Mouse (Mus musculus) olfactory bulb, adult 2 months (tissue): ENCODE measurements around the gene Podn. TPM values are rescaled to one million over a fixed set of nuclear protein-coding genes. Genes with fewer than 3 reads are reported as not detected.

Source experiments
- H3K27ac ChIP-seq: fragments of 200-500 bp; 2 replicates; pipeline ENCODE4 v1.5.1; 2012; ENCODE audit warnings: low read depth, low read length; ENCODE audit not compliant: insufficient read depth
- H3K4me1 ChIP-seq: fragments of 200-500 bp; 2 replicates; pipeline ENCODE4 v1.6.1; 2012; ENCODE audit warnings: low read length; ENCODE audit not compliant: control insufficient read depth, insufficient read depth
- H3K4me3 ChIP-seq: fragments of 200-500 bp; 2 replicates; pipeline ENCODE4 v1.5.1; 2012; ENCODE audit warnings: mild to moderate bottlenecking, low read depth, low read length, moderate library complexity; ENCODE audit not compliant: insufficient read depth
- CTCF ChIP-seq: fragments of 200-500 bp; IDR thresholded peaks from 2 replicates; pipeline ENCODE4 v1.5.1; 2012; ENCODE audit warnings: low read depth, mild to moderate bottlenecking, low read length, moderate library complexity; ENCODE audit not compliant: insufficient read depth
- POLR2A ChIP-seq: fragments of 200-500 bp; IDR thresholded peaks from 2 replicates; pipeline ENCODE4 v1.6.1; 2012; ENCODE audit warnings: mild to moderate bottlenecking, low read depth, low read length, moderate library complexity; ENCODE audit not compliant: insufficient read depth
- WGBS: fragments of 180-500 bp; shearing (Covaris S2); methylation state at CpG from one replicate; pipeline ENCODE4 v1.1.7; 2018; 5-methylcytosine and 5-hydroxymethylcytosine counted together
- polyA plus RNA-seq: library from polyadenylated mRNA; stranded (reverse); fragments of >200 nt; gene quantifications from 2 replicates; pipeline ENCODE4 v1.2.4, GENCODE M21; 2012; ENCODE audit warnings: low replicate concordance; ENCODE audit not compliant: missing spikeins, insufficient read depth, insufficient read length

The Podn gene
- polyA plus RNA-seq, 1 experiment: not detected

- Histone ChIP-seq H3K27ac (peak overlapping the region; percentile 67; the same call in 1 of the 2 replicates), H3K4me1 (no peaks in the 10 kb centered on the region), H3K4me3 (peak overlapping the region; percentile 66)
- TF ChIP-seq POLR2A (peak; percentile 74), CTCF (0 out of 2 replicates have a peak, but pooled peaks have one; percentile 13)
- WGBS: 12% methylated on average over 45 of the region's 45 CpGs
Measured at GRCm38 (mm10) chr4:108117924-108118876, 22.0 kb upstream of the Podn start.

GRCm38 (mm10) chr4:108117488-108117887 lies 21.2 kb upstream of the Podn start:
- no peak overlapping the region for H3K4me3 ChIP-seq
- no peaks in the 10 kb centered on the region for H3K4me1 ChIP-seq
- WGBS: 93% methylated on average over 8 of the region's 8 CpGs
- no peak overlapping the region for H3K27ac ChIP-seq
- no peak for TF ChIP-seq POLR2A
- no peak for TF ChIP-seq CTCF

- WGBS: 92% methylated on average over 2 of the region's 2 CpGs
- Histone ChIP-seq H3K4me1 (no peaks in the 10 kb centered on the region), H3K27ac (no peak overlapping the region), H3K4me3 (no peak overlapping the region)
- no peak for TF ChIP-seq POLR2A
- no peak for TF ChIP-seq CTCF
Measured at GRCm38 (mm10) chr4:108116466-108116865, 20.2 kb upstream of the Podn start.

- TF ChIP-seq CTCF (no peak), POLR2A (no peak)
- no peak overlapping the region for H3K27ac ChIP-seq
- 36% methylated on average over 2 of the region's 2 CpGs for WGBS
- no peak overlapping the region for H3K4me3 ChIP-seq
- H3K4me1 ChIP-seq: peaks cover 4% of the 10 kb centered on the region; the same call in 1 of the 2 replicates
Measured at GRCm38 (mm10) chr4:108110706-108111105, 14.5 kb upstream of the Podn start.

GRCm38 (mm10) chr4:108109728-108110127 lies 13.5 kb upstream of the Podn start:
- Histone ChIP-seq H3K4me1 (peaks cover 4% of the 10 kb centered on the region; the same call in 1 of the 2 replicates), H3K4me3 (no peak overlapping the region), H3K27ac (no peak overlapping the region)
- TF ChIP-seq POLR2A (no peak), CTCF (no peak)
- WGBS: 96% methylated on average over 7 of the region's 7 CpGs

- Histone ChIP-seq H3K4me1 (no peaks in the 10 kb centered on the region), H3K27ac (no peak overlapping the region), H3K4me3 (no peak overlapping the region)
- WGBS: 78% methylated on average over 6 of the region's 6 CpGs
- TF ChIP-seq POLR2A: no peak
- no peak for TF ChIP-seq CTCF
Measured at GRCm38 (mm10) chr4:108092741-108093397, 3.4 kb downstream of the Podn start.

GRCm38 (mm10) chr4:108083993-108084392 lies 12.3 kb downstream of the Podn start:
- TF ChIP-seq CTCF (no peak), POLR2A (no peak)
- WGBS: 86% methylated on average over 2 of the region's 2 CpGs

GRCm38 (mm10) chr4:108083032-108083735 lies 13.1 kb downstream of the Podn start:
- H3K4me1 ChIP-seq: no peaks in the 10 kb centered on the region
- no peak overlapping the region for H3K4me3 ChIP-seq
- WGBS: 89% methylated on average over 6 of the region's 6 CpGs
- TF ChIP-seq CTCF: no peak
- TF ChIP-seq POLR2A: no peak
- no peak overlapping the region for H3K27ac ChIP-seq

More at GRCm38 (mm10) chr4:108083993-108084392, 12.3 kb downstream of the Podn start:
- Histone ChIP-seq H3K4me3 (no peak overlapping the region), H3K4me1 (no peaks in the 10 kb centered on the region), H3K27ac (no peak overlapping the region)
